Mouse (Mus musculus) macrophage (primary cell): ENCODE measurements around the gene Tmigd3. TPM values are rescaled to one million over a fixed set of nuclear protein-coding genes. Genes with fewer than 3 reads are reported as not detected.

Source experiments
- H3K27ac ChIP-seq: fragments of 350-480 bp; formaldehyde crosslinking; 2 replicates; pipeline ENCODE4 v1.9.0; 2021
- H3K36me3 ChIP-seq: fragments of 350-480 bp; formaldehyde crosslinking; 2 replicates; pipeline ENCODE4 v1.9.0; 2021; ENCODE audit errors: inconsistent target
- H3K4me3 ChIP-seq: fragments of 350-480 bp; formaldehyde crosslinking; 2 replicates; pipeline ENCODE4 v1.9.0; 2021; ENCODE audit errors: inconsistent target
- H3K79me2 ChIP-seq: fragments of 350-480 bp; formaldehyde crosslinking; 2 replicates; pipeline ENCODE4 v1.9.0; 2021; ENCODE audit errors: inconsistent target
- WGBS: methylation state at CpG from one replicate; pipeline ENCODE4 v1.1.7; 2026; ENCODE audit warnings: inconsistent platforms; ENCODE audit not compliant: missing documents; 5-methylcytosine and 5-hydroxymethylcytosine counted together
- polyA plus RNA-seq: library from polyadenylated mRNA; stranded (reverse); fragments of 250-400 nt; gene quantifications from 3 replicates; pipeline ENCODE4 v1.2.4, GENCODE M21; 2018; ENCODE audit warnings: inconsistent platforms
- total RNA-seq, 78 experiments: library from RNA; depleted of rRNA; stranded (reverse); fragments of 250-400 nt; gene quantifications; 1 replicate in 9 of 78; 2 replicates in 24 of 78; 3 replicates in 43 of 78; 4 replicates in 2 of 78; pipeline ENCODE4 v1.2.4; 2018; ENCODE audit warnings: inconsistent platforms in 56 of 78

The Tmigd3 gene
- total RNA-seq (2018; cell fraction: chromatin; rRNA removed), result not detected
- under 1 TPM in 22 of 26 experiments, not detected in 4; 0.20 to 0.77 (median 0.42) TPM for total RNA-seq (2018; cell fraction: cytosol; rRNA removed)
- under 1 TPM in 3 of 26 experiments, not detected in 23; 0.58 to 0.75 (median 0.72) TPM for total RNA-seq (2018; cell fraction: nucleus; rRNA removed)
- 0.26 to 0.61 TPM in 2 of 3 replicates, not detected in the other for polyA plus RNA-seq

- no peak within 1 kb of the TSS for H3K27ac ChIP-seq
Measured at GRCm38 (mm10) chr3:105870558-105870957, at the start of gene Tmigd3, which contains the start of gene Adora3. Gene Tmigd3 (plus strand): TSS chr3:105870903. Gene Adora3 (plus strand): TSS chr3:105870858.

GRCm38 (mm10) chr3:105821504-105821903 lies 49.2 kb upstream of the Tmigd3 start:
- Histone ChIP-seq H3K4me3 (no peak overlapping the region), H3K27ac (no peak overlapping the region), H3K79me2 (no peaks in the 10 kb centered on the region), H3K36me3 (no peaks in the 10 kb centered on the region)
- WGBS, result 100% methylated on average over 3 of the region's 3 CpGs

More at GRCm38 (mm10) chr3:105870558-105870957, at the start of gene Tmigd3, which contains the start of gene Adora3:
- Histone ChIP-seq H3K79me2 (no peaks in the 10 kb centered on the region), H3K36me3 (no peaks in the 10 kb centered on the region), H3K4me3 (no peak within 1 kb of the TSS)
- 97% methylated on average over 3 of the region's 3 CpGs for WGBS

- no peak overlapping the region for H3K4me3 ChIP-seq
- no peaks in the 10 kb centered on the region for H3K79me2 ChIP-seq
- no peak overlapping the region for H3K27ac ChIP-seq
- no peaks in the 10 kb centered on the region for H3K36me3 ChIP-seq
Measured at GRCm38 (mm10) chr3:105823609-105824008, 47.1 kb upstream of the Tmigd3 start.

- no peaks in the 10 kb centered on the region for H3K36me3 ChIP-seq
- no peak overlapping the region for H3K27ac ChIP-seq
- no peak overlapping the region for H3K4me3 ChIP-seq
- 84% methylated on average over 5 of the region's 5 CpGs for WGBS
- no peaks in the 10 kb centered on the region for H3K79me2 ChIP-seq
Measured at GRCm38 (mm10) chr3:105824103-105824502, 46.6 kb upstream of the Tmigd3 start.

- no peak overlapping the region for H3K27ac ChIP-seq
- no peak overlapping the region for H3K4me3 ChIP-seq
- no peaks in the 10 kb centered on the region for H3K36me3 ChIP-seq
- WGBS, result 74% methylated on average over 2 of the region's 2 CpGs
- H3K79me2 ChIP-seq, result no peaks in the 10 kb centered on the region
Measured at GRCm38 (mm10) chr3:105824704-105825103, 46.0 kb upstream of the Tmigd3 start.

- H3K27ac ChIP-seq, result peak overlapping the region; percentile 21; the same call in 1 of the 2 replicates
- no peak overlapping the region for H3K4me3 ChIP-seq
- no peaks in the 10 kb centered on the region for H3K79me2 ChIP-seq
- no peaks in the 10 kb centered on the region for H3K36me3 ChIP-seq
- 67% methylated on average over 6 of the region's 7 CpGs for WGBS
Measured at GRCm38 (mm10) chr3:105825501-105826161, 45.1 kb upstream of the Tmigd3 start.

GRCm38 (mm10) chr3:105831584-105831983 lies 39.1 kb upstream of the Tmigd3 start:
- Histone ChIP-seq H3K4me3 (no peak overlapping the region), H3K79me2 (no peaks in the 10 kb centered on the region), H3K36me3 (no peaks in the 10 kb centered on the region), H3K27ac (no peak overlapping the region)
- WGBS, result 93% methylated on average over 3 of the region's 3 CpGs

GRCm38 (mm10) chr3:105835875-105836274 lies 34.8 kb upstream of the Tmigd3 start:
- no peak overlapping the region for H3K4me3 ChIP-seq
- no peaks in the 10 kb centered on the region for H3K79me2 ChIP-seq
- H3K27ac ChIP-seq, result no peak overlapping the region
- no peaks in the 10 kb centered on the region for H3K36me3 ChIP-seq
- WGBS, result 76% methylated on average over 3 of the region's 3 CpGs

GRCm38 (mm10) chr3:105836883-105837282 lies 33.8 kb upstream of the Tmigd3 start:
- Histone ChIP-seq H3K36me3 (no peaks in the 10 kb centered on the region), H3K27ac (no peak overlapping the region), H3K79me2 (no peaks in the 10 kb centered on the region), H3K4me3 (no peak overlapping the region)
- WGBS, result 95% methylated on average over 3 of the region's 3 CpGs

GRCm38 (mm10) chr3:105838655-105839054 lies 32.0 kb upstream of the Tmigd3 start:
- Histone ChIP-seq H3K4me3 (no peak overlapping the region), H3K27ac (no peak overlapping the region), H3K79me2 (no peaks in the 10 kb centered on the region), H3K36me3 (no peaks in the 10 kb centered on the region)
- WGBS, result 100% methylated on average over 3 of the region's 3 CpGs

GRCm38 (mm10) chr3:105839836-105840235 lies 30.9 kb upstream of the Tmigd3 start:
- H3K4me3 ChIP-seq, result no peak overlapping the region
- no peaks in the 10 kb centered on the region for H3K79me2 ChIP-seq
- H3K36me3 ChIP-seq, result no peaks in the 10 kb centered on the region
- H3K27ac ChIP-seq, result 0 out of 2 replicates have a peak overlapping the region, but pooled peaks have one; percentile 15
- WGBS, result 62% methylated on average over 4 of the region's 4 CpGs

GRCm38 (mm10) chr3:105846294-105847069 lies 24.2 kb upstream of the Tmigd3 start:
- no peak overlapping the region for H3K27ac ChIP-seq
- H3K79me2 ChIP-seq, result no peaks in the 10 kb centered on the region
- H3K4me3 ChIP-seq, result no peak overlapping the region
- H3K36me3 ChIP-seq, result no peaks in the 10 kb centered on the region
- WGBS, result 81% methylated on average over 7 of the region's 7 CpGs

- Histone ChIP-seq H3K4me3 (no peak overlapping the region), H3K79me2 (no peaks in the 10 kb centered on the region), H3K27ac (no peak overlapping the region), H3K36me3 (no peaks in the 10 kb centered on the region)
- 86% methylated on average over 7 of the region's 8 CpGs for WGBS
Measured at GRCm38 (mm10) chr3:105853781-105854180, 16.9 kb upstream of the Tmigd3 start.

- 86% methylated on average over 4 of the region's 4 CpGs for WGBS
- Histone ChIP-seq H3K36me3 (no peaks in the 10 kb centered on the region), H3K4me3 (no peak overlapping the region), H3K27ac (no peak overlapping the region), H3K79me2 (no peaks in the 10 kb centered on the region)
Measured at GRCm38 (mm10) chr3:105854786-105855185, 15.9 kb upstream of the Tmigd3 start.

- Histone ChIP-seq H3K79me2 (no peaks in the 10 kb centered on the region), H3K4me3 (no peak overlapping the region), H3K36me3 (no peaks in the 10 kb centered on the region), H3K27ac (no peak overlapping the region)
- WGBS, result 53% methylated on average over 5 of the region's 5 CpGs
Measured at GRCm38 (mm10) chr3:105857513-105857912, 13.2 kb upstream of the Tmigd3 start.
